Mouse (Mus musculus) C2C12 (cell line): ENCODE measurements around the gene Nfasc. TPM values are rescaled to one million over a fixed set of nuclear protein-coding genes. Genes with fewer than 3 reads are reported as not detected.

Source experiments
- H3K27me3 ChIP-seq: one replicate; pipeline ENCODE4 v1.6.1; 2011; ENCODE audit not compliant: control insufficient read depth, insufficient read depth, insufficient read length
- H3K36me3 ChIP-seq: one replicate; pipeline ENCODE4 v1.6.1; 2011; ENCODE audit not compliant: control insufficient read depth, insufficient read depth
- H3K4me3 ChIP-seq: one replicate; pipeline ENCODE4 v1.5.1; 2011; ENCODE audit warnings: mild to moderate bottlenecking, control low read depth; ENCODE audit not compliant: poor library complexity, insufficient read depth, severe bottlenecking
- H3K79me2 ChIP-seq: one replicate; pipeline ENCODE4 v1.6.1; 2011; ENCODE audit not compliant: control insufficient read depth, insufficient read depth
- H3K79me3 ChIP-seq: one replicate; pipeline ENCODE4 v1.6.1; 2011; ENCODE audit warnings: low read depth, control low read depth
- H3ac ChIP-seq: one replicate; pipeline ENCODE3; 2011; ENCODE audit warnings: low read depth; ENCODE audit not compliant: control insufficient read depth, insufficient read length
- CEBPB ChIP-seq: IDR thresholded peaks from one replicate; pipeline ENCODE4 v1.6.1; 2011; ENCODE audit warnings: low read depth, mild to moderate bottlenecking, control low read depth, moderate library complexity
- CTCF ChIP-seq: IDR thresholded peaks from one replicate; pipeline ENCODE4 v1.5.1; 2011; ENCODE audit not compliant: control insufficient read depth, insufficient read depth, insufficient read length
- FOSL1 ChIP-seq: IDR thresholded peaks from one replicate; pipeline ENCODE4 v1.8.0; 2011; ENCODE audit warnings: mild to moderate bottlenecking, low read length; ENCODE audit not compliant: poor library complexity, insufficient read depth, severe bottlenecking
- MAX ChIP-seq: IDR thresholded peaks from one replicate; pipeline ENCODE4 v1.6.1; 2011; ENCODE audit warnings: mild to moderate bottlenecking, control low read depth
- MYOD1 ChIP-seq: IDR thresholded peaks from one replicate; pipeline ENCODE4 v1.6.1; 2011; ENCODE audit warnings: low read depth; ENCODE audit not compliant: control insufficient read depth, insufficient read length
- MYOG ChIP-seq: IDR thresholded peaks from one replicate; pipeline ENCODE4 v1.6.1; 2011; ENCODE audit not compliant: control insufficient read depth, insufficient read length; ENCODE audit errors: extremely low read depth
- USF1 ChIP-seq: IDR thresholded peaks from one replicate; pipeline ENCODE4 v1.6.1; 2011; ENCODE audit warnings: low read depth, mild to moderate bottlenecking, control low read depth, moderate library complexity
- polyA plus RNA-seq: library from polyadenylated mRNA; unstranded; fragments of >200 nt; fragmentation: generic; extraction: Trizol; gene quantifications from one replicate; pipeline ENCODE4 v1.2.1, GENCODE M21; 2012; ENCODE audit warnings: missing spikeins

Nfasc gene
- polyA plus RNA-seq, 1 experiment, result not detected

DNA sequence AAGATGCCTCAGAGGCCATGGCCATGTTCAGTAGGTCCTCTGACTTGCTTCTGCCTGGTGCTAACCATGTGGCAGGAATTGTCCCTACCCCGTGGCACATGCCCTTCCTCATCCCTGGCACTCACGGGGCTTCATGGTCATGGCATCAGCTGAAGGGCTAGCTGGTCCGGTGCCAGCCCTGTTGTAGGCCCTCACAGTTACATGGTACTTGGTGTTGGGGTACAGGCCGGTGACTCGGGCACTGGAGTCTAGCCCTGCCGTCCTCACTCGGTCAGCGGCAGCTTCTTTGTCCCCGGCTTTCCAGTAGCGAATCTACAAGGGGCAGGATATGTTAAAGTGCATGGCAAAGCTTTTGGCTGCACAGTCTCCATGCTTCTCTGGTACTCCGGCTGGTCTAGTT is 224.8 kb downstream of the Nfasc start:
- TF ChIP-seq CEBPB (no peak), CTCF (no peak), USF1 (no peak), MAX (no peak), MYOG (no peak), FOSL1 (no peak), MYOD1 (no peak)
- Histone ChIP-seq H3K36me3 (no peaks in the 10 kb centered on the region), H3K4me3 (no peak overlapping the region)

DNA sequence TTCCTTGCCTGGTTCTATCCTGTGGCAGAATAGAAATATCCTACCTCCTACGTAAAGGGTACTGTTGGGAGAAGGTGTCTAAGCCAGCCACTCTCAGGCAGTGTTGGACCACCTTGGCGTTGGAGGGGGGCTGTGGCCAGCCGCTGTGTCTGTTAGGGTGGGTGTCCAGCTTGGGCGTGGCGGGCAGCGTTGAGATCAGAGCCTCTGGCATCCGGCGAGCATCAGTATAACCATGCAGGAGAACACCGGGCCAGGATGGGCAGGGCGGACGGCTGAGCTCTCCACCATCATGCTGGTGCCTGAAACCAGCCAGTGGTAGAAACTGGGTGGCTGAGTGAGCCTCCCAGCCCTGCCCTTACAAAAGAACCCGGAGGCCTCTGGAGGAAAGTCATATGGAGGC is 226.3 kb downstream of the Nfasc start:
- Histone ChIP-seq H3K27me3 (peaks cover 57% of the 10 kb centered on the region), H3K79me2 (no peaks in the 10 kb centered on the region), H3ac (no peak overlapping the region), H3K4me3 (no peak overlapping the region), H3K79me3 (no peaks in the 10 kb centered on the region), H3K36me3 (no peaks in the 10 kb centered on the region)
- TF ChIP-seq FOSL1, result no peak
- no peak for TF ChIP-seq CTCF
- TF ChIP-seq MYOG, result no peak
- no peak for TF ChIP-seq USF1

More for the DNA sequence above, 224.8 kb downstream of the Nfasc start:
- H3K79me2 ChIP-seq, result no peaks in the 10 kb centered on the region
- H3K79me3 ChIP-seq, result no peaks in the 10 kb centered on the region
- no peak overlapping the region for H3ac ChIP-seq
- peaks cover 63% of the 10 kb centered on the region for H3K27me3 ChIP-seq

Other genes with a start within 250 kb of the Nfasc start
- gene Tmem81, start 235.6 kb downstream of the Nfasc start, polyA plus RNA-seq, result 1.3 TPM
- gene Cntn2, start 198.5 kb downstream of the Nfasc start, polyA plus RNA-seq, result not detected
- gene Lrrn2, start 138.5 kb upstream of the Nfasc start, polyA plus RNA-seq, result 0.05 TPM